Mouse (Mus musculus): Measurements from ENCODE around the gene Prkacb. TPM values are rescaled to one million over a fixed set of nuclear protein-coding genes. Genes with fewer than 3 reads are reported as not detected.
A peak's percentile ranks its signal among the peaks of the same experiment; 100 is the strongest.

Prkacb gene
- polyA plus RNA-seq, 1 experiment: 4.2 TPM

DNA sequence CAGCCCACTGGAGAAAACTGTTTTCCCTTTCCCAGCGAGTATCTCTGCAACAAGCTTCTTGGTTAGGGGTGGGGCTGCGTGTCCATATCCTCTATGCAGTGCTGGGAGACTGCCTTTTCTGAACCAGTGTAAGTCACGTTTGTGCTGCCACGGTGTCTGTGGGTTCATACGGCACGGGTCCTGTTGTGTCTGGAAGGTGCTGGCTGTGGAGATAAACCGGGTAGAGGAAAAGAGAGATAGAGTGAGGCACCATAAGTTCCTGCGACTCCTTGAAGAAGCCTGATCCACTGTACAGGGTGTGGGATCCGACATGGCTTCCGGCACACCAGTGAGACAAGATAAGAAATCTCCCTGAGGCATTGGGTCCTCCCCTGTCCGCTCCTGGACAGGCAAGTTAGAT, 112.7 kb downstream of the Prkacb start:
- no peaks in the 10 kb centered on the region for H3K27me3 ChIP-seq (ENCODE audit: control insufficient read depth, insufficient read depth, low read length)
- H3K4me1 ChIP-seq (ENCODE audit: control insufficient read depth, insufficient read depth, low read length): peaks cover 2% of the 10 kb centered on the region; the same call in 1 of the 2 replicates
- H3K36me3 ChIP-seq (ENCODE audit: control insufficient read depth, insufficient read depth, low read length): no peaks in the 10 kb centered on the region
- no peak for TF ChIP-seq POLR2A (IDR thresholded peaks at IDR 0.05; ENCODE audit: control insufficient read depth, low read depth, low read length)
- no peak for TF ChIP-seq CTCF (IDR thresholded peaks at IDR 0.05; ENCODE audit: control insufficient read depth, insufficient read depth, insufficient replicate concordance, low read depth, low read length)
- no peak overlapping the region for H3K27ac ChIP-seq (ENCODE audit: control insufficient read depth, insufficient read depth, low read depth, low read length)
- no peak overlapping the region for H3K4me3 ChIP-seq (ENCODE audit: control insufficient read depth, low read depth, low read length)

DNA sequence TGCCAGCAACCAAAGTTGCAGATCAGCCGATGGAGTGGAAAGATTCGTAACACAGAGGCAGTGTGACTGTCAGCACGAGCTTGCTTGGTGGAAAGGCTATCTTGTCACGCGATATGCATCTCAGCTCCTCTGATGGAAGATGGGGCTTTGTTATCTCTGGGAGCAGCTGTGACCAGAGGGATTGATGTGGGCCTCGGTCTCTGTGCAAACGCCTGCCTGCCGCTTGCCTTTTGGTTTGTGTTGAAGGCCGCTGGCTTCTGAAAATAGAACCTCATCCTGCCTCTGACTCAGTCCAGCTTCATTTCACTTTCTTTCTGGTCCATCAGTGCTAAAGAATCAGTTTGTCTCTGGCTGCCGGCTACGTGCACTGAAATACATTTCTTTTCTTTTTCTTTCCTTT, 113.8 kb downstream of the Prkacb start:
- no peak overlapping the region for H3K27ac ChIP-seq (ENCODE audit: control insufficient read depth, insufficient read depth, low read depth, low read length)
- H3K27me3 ChIP-seq (ENCODE audit: control insufficient read depth, insufficient read depth, low read length): no peaks in the 10 kb centered on the region
- no peaks in the 10 kb centered on the region for H3K36me3 ChIP-seq (ENCODE audit: control insufficient read depth, insufficient read depth, low read length)
- no peak overlapping the region for H3K4me3 ChIP-seq (ENCODE audit: control insufficient read depth, low read depth, low read length)
- peaks cover 2% of the 10 kb centered on the region; the same call in 1 of the 2 replicates for H3K4me1 ChIP-seq (ENCODE audit: control insufficient read depth, insufficient read depth, low read length)
- no peak for TF ChIP-seq CTCF (IDR thresholded peaks at IDR 0.05; ENCODE audit: control insufficient read depth, insufficient read depth, insufficient replicate concordance, low read depth, low read length)
- TF ChIP-seq POLR2A (IDR thresholded peaks at IDR 0.05; ENCODE audit: control insufficient read depth, low read depth, low read length): no peak

DNA sequence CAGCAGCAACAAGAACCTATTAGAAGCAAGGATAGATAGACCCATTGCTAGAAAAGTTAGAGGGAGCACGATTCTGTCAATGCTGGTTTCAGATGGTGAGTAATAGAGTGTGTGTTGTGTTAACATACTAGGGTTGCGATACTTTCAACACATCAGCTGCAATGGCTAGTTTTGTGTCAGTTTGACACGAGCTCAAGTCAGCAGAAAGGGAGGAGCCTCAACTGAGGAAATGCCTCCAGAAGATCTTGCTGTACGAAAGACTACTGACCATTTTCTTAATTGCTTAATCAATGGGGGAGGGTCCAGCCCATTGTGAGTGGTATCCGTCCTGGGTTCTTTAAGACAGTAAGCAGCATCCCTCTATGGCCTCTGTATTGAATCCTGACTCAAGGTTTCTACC, 120.2 kb downstream of the Prkacb start:
- H3K4me1 ChIP-seq (ENCODE audit: control insufficient read depth, insufficient read depth, low read length): no peaks in the 10 kb centered on the region; the same call in 1 of the 2 replicates
- no peak overlapping the region for H3K27ac ChIP-seq (ENCODE audit: control insufficient read depth, insufficient read depth, low read depth, low read length)
- H3K4me3 ChIP-seq (ENCODE audit: control insufficient read depth, low read depth, low read length): no peak overlapping the region
- TF ChIP-seq CTCF (IDR thresholded peaks at IDR 0.05; ENCODE audit: control insufficient read depth, insufficient read depth, insufficient replicate concordance, low read depth, low read length) (no peak), POLR2A (IDR thresholded peaks at IDR 0.05; ENCODE audit: control insufficient read depth, low read depth, low read length) (no peak)
- no peaks in the 10 kb centered on the region for H3K36me3 ChIP-seq (ENCODE audit: control insufficient read depth, insufficient read depth, low read length)
- H3K27me3 ChIP-seq (ENCODE audit: control insufficient read depth, insufficient read depth, low read length): no peaks in the 10 kb centered on the region

DNA sequence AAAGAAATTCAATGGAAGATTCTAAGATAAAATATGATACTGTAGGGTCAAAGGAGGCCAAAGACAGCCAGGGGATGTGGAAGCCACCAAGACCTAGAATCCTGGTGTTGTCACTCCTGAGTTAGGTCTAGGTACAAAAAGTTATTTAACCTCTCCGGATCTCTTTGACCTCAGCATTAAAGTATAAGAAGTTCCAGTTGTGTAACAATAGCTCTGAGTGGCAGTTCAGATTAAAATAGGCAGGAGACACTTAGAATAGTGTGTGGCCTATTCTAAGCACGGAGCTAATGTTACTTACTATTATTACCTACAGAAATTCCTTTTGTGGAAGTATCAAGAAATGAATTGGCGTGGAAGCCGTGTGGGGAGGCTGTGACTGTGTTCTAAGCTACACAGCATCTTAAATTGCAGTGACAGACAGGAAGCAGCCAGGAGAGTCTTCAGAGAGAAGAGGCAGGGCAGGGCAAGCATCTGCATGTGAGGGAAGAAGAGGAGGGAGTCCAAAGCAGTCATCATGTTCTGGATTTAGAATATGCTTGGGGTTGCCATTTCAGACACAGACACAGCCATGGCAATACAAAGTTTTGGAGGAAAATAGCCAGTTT, 125.6 kb downstream of the Prkacb start:
- TF ChIP-seq CTCF (IDR thresholded peaks at IDR 0.05; ENCODE audit: control insufficient read depth, insufficient read depth, insufficient replicate concordance, low read depth, low read length): no peak
- TF ChIP-seq POLR2A (IDR thresholded peaks at IDR 0.05; ENCODE audit: control insufficient read depth, low read depth, low read length): no peak
- Histone ChIP-seq H3K36me3 (ENCODE audit: control insufficient read depth, insufficient read depth, low read length) (no peaks in the 10 kb centered on the region), H3K4me3 (ENCODE audit: control insufficient read depth, low read depth, low read length) (no peak overlapping the region), H3K27ac (ENCODE audit: control insufficient read depth, insufficient read depth, low read depth, low read length) (no peak overlapping the region), H3K4me1 (ENCODE audit: control insufficient read depth, insufficient read depth, low read length) (peaks cover 11% of the 10 kb centered on the region), H3K27me3 (ENCODE audit: control insufficient read depth, insufficient read depth, low read length) (peaks cover 8% of the 10 kb centered on the region; the same call in 1 of the 2 replicates)

DNA sequence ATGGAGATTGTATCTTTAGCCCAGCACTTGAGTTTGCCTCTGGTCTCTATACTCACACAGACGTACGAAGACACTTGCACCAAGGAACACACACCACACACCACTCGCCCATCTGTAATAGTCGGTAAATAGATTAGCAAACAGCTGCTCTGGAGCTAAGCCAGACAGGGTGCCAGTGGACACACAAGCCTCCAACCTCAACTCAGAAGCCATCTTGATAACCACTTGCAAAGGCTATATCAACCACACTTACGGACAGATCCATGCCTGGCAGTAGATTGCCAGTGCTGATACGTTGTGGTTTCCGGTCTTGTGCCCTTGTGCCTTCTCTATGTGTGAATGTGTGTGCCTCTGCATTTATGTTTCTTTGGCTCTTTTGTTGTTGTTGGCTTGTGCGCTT, 126.4 kb downstream of the Prkacb start:
- H3K27ac ChIP-seq (ENCODE audit: control insufficient read depth, insufficient read depth, low read depth, low read length): no peak overlapping the region
- H3K27me3 ChIP-seq (ENCODE audit: control insufficient read depth, insufficient read depth, low read length): peaks cover 8% of the 10 kb centered on the region; the same call in 1 of the 2 replicates
- H3K36me3 ChIP-seq (ENCODE audit: control insufficient read depth, insufficient read depth, low read length): no peaks in the 10 kb centered on the region
- TF ChIP-seq CTCF (IDR thresholded peaks at IDR 0.05; ENCODE audit: control insufficient read depth, insufficient read depth, insufficient replicate concordance, low read depth, low read length) (no peak), POLR2A (IDR thresholded peaks at IDR 0.05; ENCODE audit: control insufficient read depth, low read depth, low read length) (no peak)
- peak overlapping the region; percentile 41; the same call in 1 of the 2 replicates for H3K4me3 ChIP-seq (ENCODE audit: control insufficient read depth, low read depth, low read length)
- peaks cover 11% of the 10 kb centered on the region for H3K4me1 ChIP-seq (ENCODE audit: control insufficient read depth, insufficient read depth, low read length)

DNA sequence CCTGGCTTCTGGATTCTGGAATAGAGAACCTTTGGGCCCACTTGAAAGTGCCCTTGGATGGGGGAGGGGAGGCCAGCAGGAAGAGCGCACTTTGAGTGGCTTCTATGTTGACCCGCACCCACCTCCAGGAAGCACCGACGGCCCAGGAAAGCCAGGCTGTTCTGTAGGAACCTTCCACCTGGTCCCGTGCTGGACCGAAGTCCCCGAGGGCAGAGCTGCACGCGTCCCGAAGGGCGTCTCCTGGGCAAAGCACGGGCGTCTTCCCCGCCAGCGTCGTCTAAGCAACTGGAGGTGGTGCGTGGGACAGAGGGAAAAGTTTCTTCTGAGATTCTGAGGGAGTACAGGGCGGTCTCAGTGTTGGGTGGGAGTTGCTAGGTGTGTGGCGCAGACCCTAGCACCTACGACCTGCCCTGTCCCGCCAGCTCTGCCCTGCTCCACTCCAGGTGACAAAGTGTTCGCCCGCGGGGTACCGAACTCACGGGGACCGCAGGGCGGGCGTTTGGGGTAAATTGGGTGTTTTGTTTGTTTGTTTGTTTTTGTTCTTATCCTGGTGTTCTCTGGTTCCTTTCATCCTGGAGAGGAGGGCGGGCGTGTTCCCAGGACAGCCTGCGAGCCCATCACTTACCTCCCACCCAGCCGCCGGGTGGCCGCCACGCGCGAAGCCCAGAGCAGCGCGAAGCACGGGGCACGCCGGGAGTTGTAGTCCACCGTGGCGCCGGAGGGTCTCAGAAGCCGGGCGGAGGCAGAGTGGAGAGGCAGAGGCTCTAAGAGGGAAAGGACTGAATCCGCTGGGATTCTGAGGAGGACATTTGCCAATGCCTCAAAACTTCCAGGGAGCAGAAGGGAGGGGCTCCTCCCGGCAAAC, 127.7 kb downstream of the Prkacb start, which contains the start of gene Samd13:
Samd13 (minus strand) TSS at position 782 of the 865 bp plus-strand sequence.
- H3K27ac ChIP-seq (ENCODE audit: control insufficient read depth, insufficient read depth, low read depth, low read length): no peak within 1 kb of the TSS
- peaks cover 14% of the 10 kb centered on the region for H3K4me1 ChIP-seq (ENCODE audit: control insufficient read depth, insufficient read depth, low read length)
- TF ChIP-seq POLR2A (IDR thresholded peaks at IDR 0.05; ENCODE audit: control insufficient read depth, low read depth, low read length): no peak
- no peak for TF ChIP-seq CTCF (IDR thresholded peaks at IDR 0.05; ENCODE audit: control insufficient read depth, insufficient read depth, insufficient replicate concordance, low read depth, low read length)
- peaks cover 8% of the 10 kb centered on the region; the same call in 1 of the 2 replicates for H3K27me3 ChIP-seq (ENCODE audit: control insufficient read depth, insufficient read depth, low read length)
- peak within 1 kb of the TSS; percentile 89 for H3K4me3 ChIP-seq (ENCODE audit: control insufficient read depth, low read depth, low read length)
- H3K36me3 ChIP-seq (ENCODE audit: control insufficient read depth, insufficient read depth, low read length): no peaks in the 10 kb centered on the region

DNA sequence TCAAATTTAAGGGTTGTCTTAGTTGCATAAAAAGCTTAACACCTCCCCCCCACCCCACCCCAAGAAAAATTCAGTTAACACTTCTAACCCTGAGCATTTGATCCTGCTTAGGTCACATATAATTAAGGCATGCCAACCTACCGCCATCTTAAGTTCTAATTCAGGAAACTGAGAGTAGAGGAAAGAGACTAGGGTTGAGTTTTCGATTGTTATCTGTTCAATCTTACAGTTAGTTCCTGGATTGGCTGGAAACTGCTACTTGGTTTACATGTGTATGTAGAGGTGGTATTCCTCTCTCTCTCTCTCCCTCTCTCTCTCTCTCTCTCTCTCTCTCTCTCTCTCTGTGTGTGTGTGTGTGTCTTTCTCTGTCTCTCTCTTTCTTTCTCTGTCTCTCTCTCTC, 129.7 kb downstream of the Prkacb start:
- Histone ChIP-seq H3K27ac (ENCODE audit: control insufficient read depth, insufficient read depth, low read depth, low read length) (no peak overlapping the region), H3K4me1 (ENCODE audit: control insufficient read depth, insufficient read depth, low read length) (peaks cover 18% of the 10 kb centered on the region), H3K36me3 (ENCODE audit: control insufficient read depth, insufficient read depth, low read length) (no peaks in the 10 kb centered on the region), H3K4me3 (ENCODE audit: control insufficient read depth, low read depth, low read length) (no peak overlapping the region), H3K27me3 (ENCODE audit: control insufficient read depth, insufficient read depth, low read length) (peaks cover 8% of the 10 kb centered on the region; the same call in 1 of the 2 replicates)
- TF ChIP-seq CTCF (IDR thresholded peaks at IDR 0.05; ENCODE audit: control insufficient read depth, insufficient read depth, insufficient replicate concordance, low read depth, low read length): no peak
- TF ChIP-seq POLR2A (IDR thresholded peaks at IDR 0.05; ENCODE audit: control insufficient read depth, low read depth, low read length): no peak
